Mouse (Mus musculus): ENCODE measurements around the gene Atp6v1b1.

The Atp6v1b1 gene

GRCm38 (mm10) chr6:83742761-83743160 is at the start of gene Atp6v1b1:
TSS of gene Atp6v1b1 (plus strand) at chr6:83742990.
- in situ Hi-C loops (cut with MboI), result no loop called here

- in situ Hi-C loops (cut with MboI), result no loop called here
These were observed 49.0 kb upstream of the Atp6v1b1 start for GRCm38 (mm10) chr6:83693835-83694234.

- in situ Hi-C loops (cut with MboI), result no loop called here
These were observed 47.1 kb upstream of the Atp6v1b1 start for GRCm38 (mm10) chr6:83695731-83696130.

- in situ Hi-C loops (cut with MboI), result no loop called here
These were observed 46.1 kb upstream of the Atp6v1b1 start for GRCm38 (mm10) chr6:83696684-83697083.

- in situ Hi-C loops (cut with MboI), result no loop called here
These were observed 44.9 kb upstream of the Atp6v1b1 start for GRCm38 (mm10) chr6:83697932-83698331.

- in situ Hi-C loops (cut with MboI), result no loop called here
These were observed 42.8 kb upstream of the Atp6v1b1 start for GRCm38 (mm10) chr6:83699971-83700370.

GRCm38 (mm10) chr6:83701001-83701400 is 41.8 kb upstream of the Atp6v1b1 start:
- in situ Hi-C loops (cut with MboI), result no loop called here

- in situ Hi-C loops (cut with MboI), result no loop called here
These were observed 40.4 kb upstream of the Atp6v1b1 start for GRCm38 (mm10) chr6:83702146-83702999.

- in situ Hi-C loops (cut with MboI), result no loop called here
These were observed 39.6 kb upstream of the Atp6v1b1 start for GRCm38 (mm10) chr6:83703000-83703721.

- in situ Hi-C loops (cut with MboI), result no loop called here
These were observed 39.1 kb upstream of the Atp6v1b1 start for GRCm38 (mm10) chr6:83703722-83704078.

- in situ Hi-C loops (cut with MboI), result no loop called here
These were observed 38.5 kb upstream of the Atp6v1b1 start for GRCm38 (mm10) chr6:83704294-83704693.

GRCm38 (mm10) chr6:83704701-83705100 is 38.1 kb upstream of the Atp6v1b1 start:
- in situ Hi-C loops (cut with MboI), result no loop called here

- in situ Hi-C loops (cut with MboI), result no loop called here
These were observed 34.9 kb upstream of the Atp6v1b1 start for GRCm38 (mm10) chr6:83707738-83708510.

GRCm38 (mm10) chr6:83710361-83711066 is 32.3 kb upstream of the Atp6v1b1 start:
- in situ Hi-C loops (cut with MboI), result no loop called here

- in situ Hi-C loops (cut with MboI), result no loop called here
These were observed 31.6 kb upstream of the Atp6v1b1 start, which contains the start of gene Vax2 for GRCm38 (mm10) chr6:83711067-83711675. TSS of gene Vax2 (plus strand) at chr6:83711264.

- in situ Hi-C loops (cut with MboI), result no loop called here
These were observed 30.9 kb upstream of the Atp6v1b1 start for GRCm38 (mm10) chr6:83711725-83712475.

- in situ Hi-C loops (cut with MboI), result no loop called here
These were observed 29.3 kb upstream of the Atp6v1b1 start for GRCm38 (mm10) chr6:83713271-83714136.

GRCm38 (mm10) chr6:83714221-83715123 is 28.3 kb upstream of the Atp6v1b1 start:
- in situ Hi-C loops (cut with MboI), result no loop called here
